Mouse (Mus musculus) thymus, adult 18-20 months (tissue): ENCODE data around the gene St13.

Source experiments
- DNase-seq, 2 experiments: peaks; one replicate each; pipeline ENCODE4 v3.0.0; 2022; ENCODE audit warnings: mixed read lengths in 2 of 2

Gene St13

GRCm38 (mm10) chr15:81364271-81364670, 35.6 kb downstream of the St13 start:
- DNase-seq = no peak

- no peak for DNase-seq
Measured at GRCm38 (mm10) chr15:81362501-81362900, 37.4 kb downstream of the St13 start.

DNA sequence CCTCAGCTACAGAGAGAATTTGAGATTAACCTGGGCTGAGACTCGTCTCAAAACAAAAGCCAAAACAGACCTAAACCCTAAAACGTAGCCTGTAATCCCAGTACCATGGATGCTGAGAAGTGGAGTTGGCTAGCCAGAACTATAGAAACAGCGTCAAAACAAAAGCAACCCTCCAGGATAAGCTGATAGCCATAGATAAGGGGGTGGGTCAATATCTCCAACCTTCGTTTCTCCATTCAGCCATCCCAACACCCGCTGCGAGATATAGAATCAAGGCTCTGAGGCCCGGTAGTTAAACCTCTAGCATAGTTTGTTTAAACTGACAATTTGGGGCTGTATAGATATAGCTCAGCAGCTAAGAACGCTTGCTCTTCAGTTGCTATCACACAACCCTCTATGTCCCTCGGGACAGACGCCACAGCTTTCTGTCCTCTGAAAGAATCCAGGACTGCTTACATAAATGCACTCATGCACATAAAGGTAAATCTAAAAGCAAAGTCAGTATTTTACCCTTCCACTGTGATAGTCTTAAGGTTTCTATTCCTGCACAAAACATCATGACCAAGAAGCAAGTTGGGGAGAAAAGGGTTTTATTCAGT, 38.4 kb downstream of the St13 start:
- no peak for DNase-seq

GRCm38 (mm10) chr15:81361022-81361404, 38.9 kb downstream of the St13 start:
- no peak for DNase-seq

GRCm38 (mm10) chr15:81360345-81361021, 39.4 kb downstream of the St13 start, which contains the start of gene Slc25a17:
Slc25a17 (minus strand) TSS chr15:81360812.
- DNase-seq = peak; percentile 94 to 96

DNA sequence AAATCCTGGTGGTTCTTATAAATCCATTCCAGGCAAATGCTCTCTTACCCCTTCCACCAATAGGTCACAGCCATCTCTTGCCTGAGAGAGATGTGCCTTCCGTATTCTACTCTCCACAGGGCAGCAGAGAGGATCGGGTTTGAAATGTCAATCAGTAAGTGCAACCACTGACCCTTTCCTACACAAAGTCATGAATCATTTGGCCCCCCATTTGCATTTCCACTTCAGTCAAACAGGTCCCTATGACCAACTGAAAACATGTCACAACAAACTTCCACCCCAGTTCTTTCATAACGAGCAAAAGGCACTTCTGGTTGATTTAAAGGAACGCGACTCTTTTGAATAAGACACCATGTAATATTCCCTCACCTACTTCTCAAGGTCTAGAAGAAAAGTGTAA, 40.5 kb downstream of the St13 start:
- DNase-seq = no peak

DNA sequence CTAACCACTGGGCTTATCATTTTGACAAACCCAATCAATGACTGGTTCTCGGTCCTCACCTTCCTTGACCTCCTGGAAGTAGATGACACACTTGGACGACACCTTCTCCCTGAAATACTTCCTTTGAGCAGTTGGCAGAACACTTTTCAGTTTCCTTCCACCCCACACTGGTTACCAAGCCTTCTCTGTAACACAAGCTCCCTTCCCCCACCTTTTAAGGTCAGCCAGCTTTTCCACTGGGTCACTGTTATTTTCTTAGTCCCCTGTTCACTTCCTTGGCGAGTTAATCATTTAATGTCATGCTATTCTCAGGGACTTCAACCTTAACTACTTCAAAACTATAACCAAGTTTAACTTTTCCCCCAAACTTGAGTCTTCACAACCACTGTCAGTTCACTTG, 40.9 kb downstream of the St13 start:
- DNase-seq = no peak

DNA sequence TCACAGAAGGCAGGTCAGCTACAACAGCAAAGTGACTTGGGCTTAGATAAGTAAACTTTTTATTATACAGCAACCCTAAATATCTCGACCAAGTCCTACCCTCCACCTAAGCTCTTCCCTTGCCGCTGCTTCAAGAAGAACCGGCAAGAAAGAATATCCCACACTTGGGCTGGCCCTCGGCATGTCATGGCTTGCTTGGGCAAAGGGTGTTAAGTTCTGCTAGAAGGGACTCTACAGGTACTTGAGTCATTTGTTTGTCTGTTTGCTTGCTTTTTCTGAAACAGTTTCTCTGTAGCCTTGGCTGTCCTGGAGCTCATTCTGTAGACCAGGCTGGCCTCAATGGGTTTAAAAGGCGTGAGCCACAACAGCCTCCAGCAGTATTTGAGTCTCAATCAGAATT, 42.9 kb downstream of the St13 start:
- DNase-seq = no peak

DNA sequence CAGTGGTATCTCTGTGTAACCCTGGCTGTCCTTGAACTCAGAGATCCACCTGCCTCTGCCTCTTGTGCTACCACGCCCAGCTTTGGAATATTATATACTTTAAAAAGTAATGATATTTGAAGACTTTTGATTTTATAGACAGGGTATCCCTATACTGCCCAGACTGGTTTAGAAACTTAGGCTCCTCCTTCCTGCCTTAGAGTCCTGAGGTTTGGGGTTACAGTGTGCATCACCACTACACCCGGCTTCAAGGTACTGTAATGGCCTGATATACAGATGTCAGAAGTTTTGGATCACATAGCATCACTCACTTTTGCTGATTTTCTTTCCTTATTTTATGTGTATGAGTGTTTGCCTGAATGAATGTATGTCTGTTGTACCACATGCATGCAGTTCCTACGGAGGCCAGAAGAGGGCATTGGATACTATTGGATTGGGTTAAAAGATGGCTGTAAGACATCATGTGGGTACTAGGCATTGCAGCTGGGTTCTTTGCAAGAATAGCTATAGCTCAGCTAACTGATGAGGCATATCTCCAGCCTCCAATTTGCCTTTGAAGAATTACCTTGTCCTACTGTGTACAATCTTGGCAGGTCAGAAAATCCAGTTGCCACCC, 44.6 kb downstream of the St13 start:
- peak in 1 of 2 experiments; percentile 32 for DNase-seq

- DNase-seq = no peak
Measured at GRCm38 (mm10) chr15:81352638-81353037, 47.2 kb downstream of the St13 start.

DNA sequence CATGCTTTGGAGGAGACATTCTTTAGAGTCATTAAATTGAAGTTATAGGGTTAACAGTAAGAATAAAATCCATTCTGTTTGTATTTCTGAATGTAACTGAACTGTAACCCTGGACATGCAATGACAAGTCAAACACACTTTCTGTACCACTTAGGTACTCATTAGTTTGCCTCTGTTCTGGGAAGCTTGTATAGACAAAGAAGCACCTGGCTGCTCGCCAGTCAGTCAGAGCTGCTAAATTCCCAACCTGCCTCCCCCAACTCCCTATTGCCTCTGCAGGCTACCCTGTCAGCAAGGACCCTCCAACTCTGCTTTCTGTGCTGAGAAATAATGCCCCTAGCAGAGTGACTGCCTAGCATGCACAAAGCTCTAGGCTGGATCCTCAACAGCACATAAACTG, 49.5 kb downstream of the St13 start:
- no peak for DNase-seq

- DNase-seq = no peak
Measured at GRCm38 (mm10) chr15:81348366-81348765, 51.5 kb downstream of the St13 start.

- DNase-seq = no peak
Measured at GRCm38 (mm10) chr15:81347466-81347865, 52.4 kb downstream of the St13 start.

DNA sequence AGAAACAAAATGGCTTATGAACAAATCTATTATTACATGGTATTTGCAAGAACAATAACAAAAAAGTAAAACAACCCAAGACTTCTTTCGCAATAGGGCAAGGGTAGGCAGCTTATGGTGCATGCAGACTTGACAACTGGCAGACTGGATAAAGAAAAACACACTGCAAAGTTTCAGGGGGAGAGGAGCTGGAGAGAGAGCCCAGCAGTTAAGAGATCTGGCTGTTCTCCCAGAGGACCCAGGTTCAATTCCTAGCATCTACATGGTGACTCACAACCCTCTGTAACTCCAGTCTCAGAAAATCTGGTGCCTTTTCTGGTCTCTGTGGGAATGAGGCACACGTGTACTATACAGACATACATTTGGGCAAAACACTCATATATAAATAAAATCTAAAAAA, 58.5 kb downstream of the St13 start:
- no peak for DNase-seq

GRCm38 (mm10) chr15:81339158-81339557, 60.7 kb downstream of the St13 start:
- DNase-seq = no peak

DNA sequence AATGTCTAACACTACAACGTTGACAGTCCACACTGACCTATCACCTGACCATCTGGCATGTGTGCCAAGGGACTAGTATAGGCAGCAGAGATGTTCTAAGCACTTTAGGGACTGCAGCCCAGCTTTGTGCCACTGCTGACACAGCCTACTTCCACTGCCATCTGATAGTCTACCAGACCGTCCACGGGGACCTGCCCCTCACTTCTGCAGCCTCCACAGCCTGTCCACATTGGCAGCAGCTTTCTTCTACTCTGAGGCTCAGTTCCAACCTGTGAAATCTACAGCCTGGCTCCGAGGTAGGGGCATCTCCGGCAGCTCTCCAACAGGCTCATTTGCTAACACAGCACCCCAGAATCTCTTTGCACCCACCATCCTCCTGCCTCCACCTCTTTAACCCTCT, 63.4 kb downstream of the St13 start:
- DNase-seq = no peak

GRCm38 (mm10) chr15:81332517-81332916, 67.4 kb downstream of the St13 start:
- DNase-seq = no peak

GRCm38 (mm10) chr15:81330816-81331433, 69.0 kb downstream of the St13 start:
- no peak for DNase-seq

DNA sequence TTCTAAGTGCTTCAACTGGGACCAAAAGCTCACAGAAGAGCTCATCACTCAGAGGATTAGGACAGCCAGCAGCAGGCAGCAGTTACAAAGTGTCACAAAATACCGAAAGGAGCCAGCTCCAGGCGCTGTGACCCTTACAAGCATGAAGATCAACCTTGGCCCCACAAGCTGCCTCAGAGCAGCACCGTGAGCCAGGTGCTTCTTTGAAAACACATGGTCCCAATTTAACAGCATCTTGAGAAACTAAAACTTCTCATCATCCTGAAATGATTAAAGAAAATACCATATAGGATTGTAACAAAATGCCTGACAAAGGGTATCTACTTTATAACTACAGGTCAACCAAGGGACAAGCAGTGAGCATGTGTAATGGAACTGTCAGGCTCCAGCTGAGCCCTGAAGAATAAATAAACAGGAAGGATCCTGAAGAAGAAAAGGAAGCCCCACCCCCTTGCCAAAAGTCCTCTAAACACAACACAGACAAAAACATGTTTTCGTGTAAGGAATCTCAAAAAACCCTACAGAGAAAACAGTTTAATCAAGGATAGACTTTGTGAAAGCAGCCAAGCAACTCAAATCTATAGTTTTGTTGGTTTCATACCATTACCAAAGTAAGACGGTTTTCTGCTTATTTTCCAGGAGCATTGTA, 70.0 kb downstream of the St13 start:
- DNase-seq = no peak

- DNase-seq = no peak
Measured at GRCm38 (mm10) chr15:81327501-81327900, 72.4 kb downstream of the St13 start.

DNA sequence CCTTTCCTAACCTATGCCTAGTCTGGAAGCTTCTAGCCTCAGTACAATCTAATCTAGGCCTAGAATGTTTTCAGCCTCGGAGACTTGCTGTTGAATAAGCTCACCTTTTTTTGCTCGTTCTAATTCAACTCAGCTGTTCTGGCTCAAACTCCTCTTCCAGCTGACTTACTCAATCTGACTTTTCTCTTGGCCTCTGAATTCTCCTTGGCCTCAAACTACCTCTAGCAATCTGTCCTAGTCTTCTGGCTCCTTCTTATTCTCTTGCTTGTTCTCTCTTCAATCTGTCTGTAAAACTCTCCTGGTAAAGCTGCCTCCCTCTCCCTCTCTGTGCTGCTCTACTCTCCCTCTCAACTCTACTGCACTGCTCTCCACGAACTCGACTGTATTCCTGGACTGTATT, 74.9 kb downstream of the St13 start:
- DNase-seq = no peak

GRCm38 (mm10) chr15:81320137-81320536, 79.7 kb downstream of the St13 start:
- no peak for DNase-seq

GRCm38 (mm10) chr15:81319462-81319861, 80.4 kb downstream of the St13 start:
- no peak for DNase-seq
